Mouse (Mus musculus) heart, postnatal 4 days (tissue): ENCODE measurements around the gene Platr25. TPM values are rescaled to one million over a fixed set of nuclear protein-coding genes. Genes with fewer than 3 reads are reported as not detected.
A peak's percentile ranks its signal among the peaks of the same experiment; 100 is the strongest.
"Not testable (repeated sequence)": the region's sequence is repeated elsewhere in the genome, so short reads cannot be mapped to it uniquely, and the experiment has no call there.

ENCODE experiments used
- DNase-seq: peaks from one replicate; pipeline ENCODE4 v3.0.0; 2021
- microRNA-seq, 2 experiments: library from miRNA; unstranded; fragments of <30 nt; microRNA quantifications; one replicate each; pipeline ENCODE4 v1.2.0; 2021 to 2022
- total RNA-seq, 2 experiments: library from RNA; stranded (reverse); gene quantifications; 2 replicates each; pipeline ENCODE4 v1.2.3; 2021

Platr25 gene
- 1 to 10 TPM; 5.5 to 6.4 TPM for total RNA-seq

- peak; percentile 62 for DNase-seq
Observed at GRCm38 (mm10) chr13:62760432-62761415, at the start of gene Platr25. TSS of gene Platr25 (minus strand) at chr13:62760709.

- not testable (repeated sequence) for DNase-seq
Observed at GRCm38 (mm10) chr13:62807981-62808380, 47.5 kb upstream of the Platr25 start.

GRCm38 (mm10) chr13:62786135-62786493 lies 25.6 kb upstream of the Platr25 start:
- not testable (repeated sequence) for DNase-seq

GRCm38 (mm10) chr13:62785199-62786134 lies 25.0 kb upstream of the Platr25 start, which contains the start of gene Gm5141:
TSS of gene Gm5141 (minus strand) at chr13:62785808.
- DNase-seq, result peak; percentile 42

DNA sequence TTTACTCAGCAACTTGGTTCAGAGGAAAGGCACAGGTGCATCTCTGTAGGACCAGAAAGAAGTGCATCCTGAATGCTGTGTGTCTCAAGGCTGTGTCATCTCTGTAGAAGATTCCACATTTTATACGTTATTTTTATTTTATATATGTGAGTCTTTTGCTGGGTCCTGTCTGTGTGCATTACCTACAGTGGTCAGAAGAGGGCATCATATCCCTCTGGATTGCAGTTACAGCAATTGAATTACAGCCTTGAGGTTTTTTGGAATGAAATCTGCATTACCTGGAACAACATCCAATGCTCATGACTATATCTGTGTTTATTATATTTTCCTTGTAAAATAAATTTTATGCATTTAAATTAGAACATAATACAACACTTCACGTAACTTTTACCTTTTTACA lies 3.3 kb upstream of the Platr25 start:
- peak; percentile 55 for DNase-seq

DNA sequence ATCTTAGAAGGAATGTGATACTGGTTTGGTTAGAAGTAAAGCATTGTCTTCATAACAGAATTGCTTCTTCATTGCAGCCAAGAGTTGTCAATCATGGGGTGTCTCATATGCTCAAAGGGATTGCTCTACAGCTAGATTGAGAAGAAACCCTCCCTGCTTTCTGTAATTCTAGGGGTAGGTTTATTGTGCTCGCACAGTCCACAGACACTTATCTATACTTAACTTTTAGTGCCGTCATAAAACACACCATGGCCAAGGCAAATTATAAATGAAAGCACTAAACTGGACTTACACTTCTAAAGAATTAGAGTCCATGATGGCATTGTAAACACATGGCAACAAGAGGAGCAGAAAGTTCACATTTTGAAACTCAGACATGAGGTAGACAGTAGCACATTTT lies 27.2 kb downstream of the Platr25 start:
- no peak for DNase-seq

GRCm38 (mm10) chr13:62712611-62713010 lies 47.9 kb downstream of the Platr25 start:
- not testable (repeated sequence) for DNase-seq

GRCm38 (mm10) chr13:62685287-62685648 lies 75.2 kb downstream of the Platr25 start:
- DNase-seq, result not testable (repeated sequence)

GRCm38 (mm10) chr13:62684608-62685286 lies 75.8 kb downstream of the Platr25 start:
- peak; percentile 19 for DNase-seq

- DNase-seq, result no peak
Observed at GRCm38 (mm10) chr13:62653369-62653743, 107.2 kb downstream of the Platr25 start.

DNA sequence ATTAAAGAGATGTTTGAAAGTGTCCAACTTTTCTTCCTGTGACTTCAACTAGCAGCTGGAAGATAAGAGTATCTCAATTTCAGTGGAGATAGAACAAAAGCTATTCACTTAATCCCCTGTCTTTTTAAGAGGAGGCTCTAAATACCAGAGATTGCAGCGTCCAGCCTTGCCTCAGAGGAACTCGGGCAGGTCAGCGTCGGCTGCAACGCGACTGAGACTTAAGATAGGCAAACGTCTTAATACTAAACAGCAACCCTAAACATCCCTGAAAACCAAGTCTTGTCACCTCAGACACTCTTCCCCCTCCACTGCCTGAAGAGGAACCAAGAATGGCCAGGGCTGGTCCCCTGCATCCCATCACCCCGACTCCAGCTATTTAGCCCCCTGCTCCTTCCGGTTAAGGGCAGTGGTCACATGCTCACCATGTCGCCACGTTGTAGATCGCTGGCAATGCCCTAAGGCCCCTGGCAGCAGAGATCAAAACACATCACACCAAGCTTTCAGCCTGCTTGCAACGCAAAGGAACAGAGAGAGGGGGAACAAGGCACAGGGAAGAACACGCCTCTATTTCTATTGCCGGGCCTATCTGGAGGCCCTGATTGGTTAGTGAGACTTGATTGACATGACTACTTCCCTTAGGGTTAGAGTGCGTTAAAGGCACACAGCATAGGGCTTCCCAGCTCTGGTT lies 107.7 kb downstream of the Platr25 start:
- DNase-seq, result peak; percentile 73

DNA sequence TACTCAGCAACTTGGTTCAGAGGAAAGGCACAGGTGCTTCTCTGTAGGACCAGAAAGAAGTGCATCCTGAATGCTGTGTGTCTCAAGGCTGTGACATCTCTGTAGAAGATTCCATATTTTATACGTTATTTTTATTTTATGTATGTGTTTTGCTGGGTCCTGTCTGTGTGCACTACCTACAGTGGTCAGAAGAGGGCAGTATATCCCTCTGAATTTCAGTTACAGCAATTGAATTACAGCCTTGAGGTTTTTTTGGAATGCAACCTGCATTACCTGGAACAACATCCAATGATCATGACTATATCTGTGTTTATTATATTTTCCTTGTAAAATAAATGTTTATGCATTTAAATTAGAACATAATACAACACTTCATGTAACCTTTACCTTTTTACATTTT lies 133.4 kb downstream of the Platr25 start:
- peak; percentile 46 for DNase-seq

DNA sequence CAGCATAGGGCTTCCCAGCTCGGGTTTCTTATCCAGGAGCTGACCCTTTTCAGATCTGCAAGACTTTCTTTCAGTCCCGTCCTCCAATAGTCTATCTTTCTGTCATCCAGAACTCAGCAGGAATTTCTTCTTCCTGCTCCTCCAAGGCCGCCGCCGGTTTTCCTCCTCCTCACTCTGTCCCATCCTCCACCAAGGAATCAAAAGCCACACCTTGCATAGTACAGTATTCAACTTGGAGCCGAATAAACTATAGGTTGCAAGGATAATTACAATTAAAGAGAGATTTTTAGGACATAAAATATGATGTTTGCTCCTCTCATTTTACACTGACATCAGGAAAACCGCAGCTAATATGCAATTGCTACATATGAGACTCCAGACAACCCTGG lies 136.2 kb downstream of the Platr25 start:
- DNase-seq, result not testable (repeated sequence)

DNA sequence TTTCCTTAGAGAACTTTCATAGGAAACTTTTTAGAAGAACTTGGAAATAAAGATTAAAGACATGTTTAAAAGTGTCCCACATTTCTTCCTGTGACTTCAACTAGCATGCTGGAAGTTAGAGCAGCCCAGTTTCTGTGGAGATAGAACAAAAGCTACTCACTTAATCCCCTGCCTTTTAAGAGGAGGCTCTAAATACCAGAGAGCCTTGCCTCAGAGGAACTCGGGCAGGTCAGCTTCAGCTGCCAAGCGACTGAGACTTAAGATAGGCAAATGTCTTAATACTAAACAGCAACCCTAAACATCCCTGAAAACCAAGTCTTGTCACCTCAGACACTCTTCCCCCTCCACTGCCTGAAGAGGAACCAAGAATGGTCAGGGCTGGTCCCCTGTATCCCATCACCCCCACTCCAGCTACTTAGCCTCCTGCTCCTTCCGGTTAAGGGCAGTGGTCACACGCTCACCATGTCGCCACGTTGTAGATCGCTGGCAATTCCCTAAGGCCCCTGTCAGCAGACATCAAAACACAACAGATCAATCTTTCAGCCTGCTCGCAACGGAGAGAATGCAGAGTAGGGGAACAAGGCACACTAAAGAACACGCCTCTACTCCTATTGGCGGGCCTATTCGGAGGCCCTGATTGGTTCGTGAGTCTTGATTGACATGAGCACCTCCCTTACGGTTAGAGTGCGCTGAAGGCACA lies 136.8 kb downstream of the Platr25 start, which contains the start of gene 6720489N17Rik:
TSS of gene 6720489N17Rik (minus strand) at position 606 of the 700 bp plus-strand sequence.
- peak; percentile 84 for DNase-seq

Small RNAs within 50 kb of the gene (microRNA-seq; reads per million reads assigned to microRNA genes)
- gene Gm24020 (0 reads per million in 2 experiments), gene Gm24588 (0 reads per million in 2 experiments), gene Mir713 (0 reads per million in 2 experiments)

Other genes with a start within 250 kb of the Platr25 start
- under 1 TPM; 0.48 to 0.97 TPM for gene Zfp935, start 202.2 kb downstream of the Platr25 start, total RNA-seq
- gene Zfp934, start 189.5 kb downstream of the Platr25 start, total RNA-seq, result 1 to 10 TPM; 7.6 to 9.6 TPM
- 1 to 10 TPM; 3.0 to 4.3 TPM for gene 6720489N17Rik, start 136.5 kb downstream of the Platr25 start, total RNA-seq
- 1 to 10 TPM; 1.9 to 2.5 TPM for gene Gm5141, start 25.1 kb upstream of the Platr25 start, total RNA-seq
- 10 to 100 TPM; 20.1 to 23.8 TPM for gene Fbp2, start 97.7 kb upstream of the Platr25 start, total RNA-seq
- under 1 TPM in 1 of 2 experiments, not detected in 1; 0.64 TPM for gene Fbp1, start 127.6 kb upstream of the Platr25 start, total RNA-seq
- gene 2010111I01Rik, start 204.2 kb upstream of the Platr25 start, total RNA-seq, result 100 to 1,000 TPM; 154 to 174 TPM